Mouse (Mus musculus): ENCODE measurements around the gene Ripply3.

The Ripply3 gene

DNA sequence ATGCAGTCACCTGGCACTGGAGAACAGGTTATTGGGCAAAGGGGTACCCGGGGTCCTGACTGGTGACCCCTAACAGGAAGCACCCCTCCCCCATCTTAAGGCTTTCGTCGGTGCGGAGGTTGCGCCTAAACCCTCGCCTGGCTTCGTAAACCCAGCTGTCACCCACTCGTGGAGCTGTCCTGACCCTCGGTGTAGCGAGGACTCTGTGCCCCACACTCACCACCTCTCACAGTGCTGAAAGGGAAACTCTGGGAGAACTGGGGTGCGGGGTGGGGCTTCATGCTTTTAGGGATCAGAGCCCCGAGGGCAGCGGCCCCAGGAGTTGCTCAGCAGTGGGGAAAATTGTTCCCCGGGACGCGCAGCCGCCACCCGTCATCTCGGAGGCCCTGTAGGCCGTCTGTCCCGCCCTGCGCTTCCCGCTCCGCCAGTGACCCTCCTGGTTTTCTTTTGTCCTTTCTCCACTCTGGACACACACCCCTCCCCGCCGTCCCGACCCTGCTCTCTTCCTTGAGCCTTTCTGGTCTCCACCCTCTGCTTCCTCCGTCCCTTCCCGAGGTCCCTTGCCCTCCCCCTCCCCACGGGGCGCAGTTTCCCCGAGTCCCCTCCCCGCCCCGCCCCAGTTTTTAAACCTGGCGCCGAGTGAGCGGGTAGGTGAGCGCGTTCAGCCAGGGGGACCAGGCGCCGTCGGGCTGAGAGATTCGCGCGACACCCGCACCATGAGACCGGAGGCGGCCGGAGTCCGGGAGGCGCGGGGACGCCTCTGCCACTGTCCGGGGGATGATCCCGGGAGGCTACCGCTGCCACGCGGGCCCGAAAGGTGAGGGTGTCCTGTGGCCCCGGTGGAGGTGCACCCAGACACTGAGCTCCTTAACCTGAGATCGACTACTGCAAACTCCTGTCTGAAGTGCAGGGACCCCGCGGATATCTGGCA lies at the start of gene Ripply3:
Gene Ripply3, plus strand, starts transcription at position 640 of the 931 bp plus-strand sequence.
- no peak for DNase-seq (ENCODE audit: low read depth)

GRCm38 (mm10) chr16:94283972-94284371 lies 44.2 kb upstream of the Ripply3 start:
- no peak for DNase-seq (ENCODE audit: low read depth)

DNA sequence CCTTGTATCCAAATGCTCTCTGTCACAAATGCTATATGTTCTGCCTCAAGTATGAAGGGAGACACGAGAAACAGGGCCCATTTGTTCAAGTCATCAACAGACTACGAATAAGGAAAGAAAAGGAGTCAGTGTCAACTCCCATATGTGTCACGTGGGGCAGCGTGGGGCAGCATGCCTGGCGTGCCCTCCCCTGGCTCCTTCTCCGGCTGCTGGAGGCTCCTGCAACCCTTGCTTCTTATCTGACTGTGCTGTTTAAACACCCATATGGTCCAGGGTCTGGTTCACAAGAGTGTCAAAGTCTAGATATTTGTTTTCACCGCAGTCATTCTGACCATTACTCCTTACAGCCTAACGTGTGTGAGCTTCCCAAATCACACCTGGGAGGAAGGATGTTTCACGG lies 40.4 kb upstream of the Ripply3 start:
- DNase-seq (ENCODE audit: low read depth): no peak

DNA sequence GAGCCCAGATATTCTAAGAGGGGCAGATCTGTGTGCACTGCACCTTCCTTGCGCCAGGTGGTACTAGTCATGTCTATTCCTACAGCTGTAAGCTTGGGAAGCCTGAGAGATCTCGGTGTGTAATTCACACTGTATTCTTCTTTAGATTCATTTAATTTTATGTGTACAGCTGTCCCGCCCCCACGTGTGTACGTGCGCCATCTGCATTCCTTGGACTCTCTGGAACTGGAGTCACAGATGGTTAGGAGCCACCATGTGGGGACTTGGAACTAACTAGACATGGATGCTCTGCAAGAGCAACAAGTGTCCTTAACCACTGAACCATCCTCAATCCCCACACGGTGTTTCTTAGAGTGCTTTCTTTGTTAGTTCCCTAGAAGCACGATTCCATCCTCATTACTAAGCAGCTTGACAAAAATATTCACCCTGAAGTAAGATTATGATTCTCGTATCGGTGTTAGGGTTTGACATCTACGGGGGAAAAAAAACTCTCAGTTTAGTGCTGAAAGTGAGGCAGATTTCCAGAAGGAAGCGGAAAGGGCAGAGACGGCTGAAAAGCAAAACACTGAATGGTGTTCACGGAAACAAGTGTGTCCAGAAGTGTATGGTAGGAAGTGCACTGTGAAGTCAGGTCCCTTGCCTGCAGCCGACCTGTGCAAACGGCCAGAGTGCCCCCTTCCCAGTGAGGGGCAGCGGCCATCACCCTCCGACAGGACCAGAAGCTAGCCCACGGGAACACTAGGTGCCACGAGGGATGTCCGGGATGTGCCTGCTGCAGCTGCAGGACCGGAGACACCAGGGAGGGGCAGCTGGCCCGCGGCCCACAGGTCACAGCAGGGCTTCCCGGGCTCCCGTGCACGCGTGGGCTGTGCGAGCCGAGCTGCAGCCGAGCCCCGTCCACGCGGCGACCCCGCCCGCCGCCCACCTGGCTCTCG lies 38.8 kb upstream of the Ripply3 start:
- peak; percentile 54 for DNase-seq (ENCODE audit: low read depth)

DNA sequence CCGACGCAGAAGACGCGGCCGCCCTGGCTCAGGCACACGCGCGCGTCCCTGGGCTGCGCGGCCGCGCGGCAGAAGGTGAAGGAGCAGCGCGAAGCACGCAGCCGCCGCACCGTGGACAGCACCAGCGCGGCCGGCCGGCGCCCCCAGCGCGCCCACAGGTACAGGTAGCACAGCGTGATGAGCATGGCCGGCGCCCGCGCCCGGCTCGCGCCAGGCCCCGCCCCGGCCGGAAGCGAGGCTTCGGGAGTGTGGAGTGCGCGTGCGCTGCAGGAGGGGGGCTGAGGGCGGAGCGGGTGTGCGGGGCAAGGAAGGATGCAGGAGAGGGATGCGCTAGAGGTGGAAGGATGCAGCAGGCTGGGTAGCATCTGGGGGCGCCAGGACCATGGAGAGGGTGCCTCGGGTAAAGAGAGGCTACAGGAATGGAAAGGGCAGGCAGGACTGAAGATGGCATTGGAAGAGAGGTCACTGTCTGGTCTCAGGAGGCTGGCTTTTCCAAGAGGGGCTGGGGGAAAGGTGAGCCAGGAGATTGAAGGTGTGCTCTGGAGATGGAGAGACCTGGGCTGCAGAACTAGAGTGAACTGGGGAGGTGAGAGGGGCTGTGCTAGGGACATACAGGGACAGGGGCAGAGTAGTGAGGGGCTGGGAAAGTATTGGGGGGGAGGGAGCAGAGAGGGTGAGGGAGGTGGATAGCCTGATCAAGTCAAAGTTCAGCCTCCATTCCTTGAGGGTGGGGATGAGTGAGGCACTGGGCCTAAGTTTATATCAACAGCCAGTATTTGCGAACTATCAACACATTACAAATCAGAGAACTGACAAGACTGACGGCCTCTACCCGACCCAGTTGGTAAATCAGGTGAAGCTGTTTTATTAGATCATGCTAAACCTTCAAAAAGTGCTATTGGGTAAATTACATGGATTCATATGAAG lies 37.9 kb upstream of the Ripply3 start:
- DNase-seq (ENCODE audit: low read depth): peak; percentile 77

DNA sequence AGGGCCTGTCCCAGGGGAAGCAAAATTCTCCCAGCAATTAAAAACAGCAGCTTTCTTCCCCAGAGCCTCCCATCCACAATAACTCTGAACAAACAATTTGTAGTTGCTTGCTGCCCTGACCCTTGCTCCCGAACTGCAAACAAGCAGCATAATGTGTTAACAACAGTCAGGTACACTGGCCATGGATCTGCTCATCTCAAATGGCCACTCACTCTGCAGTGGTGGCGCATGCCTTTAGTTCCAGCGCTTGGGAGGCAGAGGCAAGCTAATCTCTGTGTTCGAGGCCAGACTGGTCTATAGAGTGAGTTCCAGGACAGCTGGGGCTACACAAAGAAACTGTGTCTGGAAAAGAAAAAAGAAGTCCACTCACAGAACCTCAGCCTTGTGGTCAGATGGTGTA lies 37.1 kb upstream of the Ripply3 start:
- DNase-seq (ENCODE audit: low read depth): no peak

- no peak for DNase-seq (ENCODE audit: low read depth)
Observed at GRCm38 (mm10) chr16:94298081-94298480, 30.1 kb upstream of the Ripply3 start.

DNA sequence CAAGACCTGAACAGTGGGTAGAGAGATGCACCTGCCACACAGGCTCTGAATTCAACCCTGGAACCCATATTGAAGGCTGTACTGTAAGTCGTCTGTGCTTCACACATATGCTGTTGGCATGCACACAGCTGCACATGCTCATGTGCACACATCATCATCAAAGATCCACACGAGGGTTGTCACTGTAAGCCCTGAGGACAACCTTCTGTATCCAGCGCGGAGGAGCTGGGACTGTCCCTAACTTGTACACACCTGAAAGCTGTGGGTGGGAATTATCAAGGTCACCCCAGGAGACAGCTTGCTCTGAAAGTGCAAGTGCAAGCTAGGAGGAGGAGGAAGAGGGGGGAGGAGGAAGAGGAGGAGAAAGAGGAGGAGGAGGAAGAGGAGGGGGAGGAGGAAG lies 29.0 kb upstream of the Ripply3 start:
- DNase-seq (ENCODE audit: low read depth): no peak

DNA sequence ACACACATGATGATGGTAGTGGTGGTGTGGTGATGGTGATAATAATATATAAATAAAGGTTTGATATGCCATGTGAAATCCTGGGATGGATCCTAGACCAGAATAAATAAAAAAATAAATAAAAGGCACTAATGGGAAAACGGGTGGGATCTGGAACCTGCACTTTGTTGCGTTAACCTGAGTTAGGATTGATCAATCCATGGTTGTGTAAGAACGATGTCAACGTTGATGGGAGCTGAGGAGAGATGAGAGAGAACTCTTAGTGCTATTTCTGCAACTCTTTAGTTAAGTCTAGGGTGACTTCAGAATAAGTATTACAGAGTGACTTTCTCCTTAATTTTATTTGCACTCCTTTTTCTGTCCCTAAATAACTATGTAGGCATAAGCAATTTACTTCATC lies 27.0 kb upstream of the Ripply3 start:
- DNase-seq (ENCODE audit: low read depth): no peak

- no peak for DNase-seq (ENCODE audit: low read depth)
Observed at GRCm38 (mm10) chr16:94301696-94302095, 26.5 kb upstream of the Ripply3 start.

GRCm38 (mm10) chr16:94302274-94303202 lies 25.7 kb upstream of the Ripply3 start:
- DNase-seq (ENCODE audit: low read depth): no peak

- no peak for DNase-seq (ENCODE audit: low read depth)
Observed at GRCm38 (mm10) chr16:94303203-94303535, 25.1 kb upstream of the Ripply3 start.

- no peak for DNase-seq (ENCODE audit: low read depth)
Observed at GRCm38 (mm10) chr16:94307526-94307925, 20.7 kb upstream of the Ripply3 start.

GRCm38 (mm10) chr16:94307942-94308341 lies 20.3 kb upstream of the Ripply3 start:
- DNase-seq (ENCODE audit: low read depth): peak; percentile 61

GRCm38 (mm10) chr16:94309025-94309424 lies 19.2 kb upstream of the Ripply3 start:
- DNase-seq (ENCODE audit: low read depth): no peak

- DNase-seq (ENCODE audit: low read depth): no peak
Observed at GRCm38 (mm10) chr16:94311416-94311815, 16.8 kb upstream of the Ripply3 start.

- DNase-seq (ENCODE audit: low read depth): no peak
Observed at GRCm38 (mm10) chr16:94311931-94312330, 16.3 kb upstream of the Ripply3 start.

- peak; percentile 98 for DNase-seq (ENCODE audit: low read depth)
Observed at GRCm38 (mm10) chr16:94312663-94313228, 15.5 kb upstream of the Ripply3 start.

- DNase-seq (ENCODE audit: low read depth): peak; percentile 97
Observed at GRCm38 (mm10) chr16:94313229-94314030, 14.8 kb upstream of the Ripply3 start, which contains the start of gene Hlcs. Gene Hlcs (minus strand): TSS chr16:94313571.
